Mouse (Mus musculus) kidney, postnatal 36 days (tissue): ENCODE measurements at regions not wholly inside any gene's neighbourhood (a gene's known extent, or its start where the extent isn't known, plus 50 kb on each side); places are given as distances from the start of the nearest gene placed in this dataset.
A peak's percentile ranks its signal among the peaks of the same experiment; 100 is the strongest.
"Not testable (repeated sequence)": the region's sequence is repeated elsewhere in the genome, so short reads cannot be mapped to it uniquely, and the experiment has no call there.

ENCODE experiments used
- DNase-seq, 2 experiments: peaks; one replicate each; pipeline ENCODE4 v3.0.0; 2021 to 2022; ENCODE audit warnings: mixed read lengths in 2 of 2

GRCm38 (mm10) chr8:20122067-20122925 is 219.1 kb downstream of the Gm31371 start:
- DNase-seq: peak; percentile 100

GRCm38 (mm10) chr8:20123545-20123944 is 220.4 kb downstream of the Gm31371 start:
- DNase-seq: not testable (repeated sequence)

GRCm38 (mm10) chr8:20135626-20136025 is 227.4 kb downstream of the Gm15319 start:
- DNase-seq: not testable (repeated sequence)

DNA sequence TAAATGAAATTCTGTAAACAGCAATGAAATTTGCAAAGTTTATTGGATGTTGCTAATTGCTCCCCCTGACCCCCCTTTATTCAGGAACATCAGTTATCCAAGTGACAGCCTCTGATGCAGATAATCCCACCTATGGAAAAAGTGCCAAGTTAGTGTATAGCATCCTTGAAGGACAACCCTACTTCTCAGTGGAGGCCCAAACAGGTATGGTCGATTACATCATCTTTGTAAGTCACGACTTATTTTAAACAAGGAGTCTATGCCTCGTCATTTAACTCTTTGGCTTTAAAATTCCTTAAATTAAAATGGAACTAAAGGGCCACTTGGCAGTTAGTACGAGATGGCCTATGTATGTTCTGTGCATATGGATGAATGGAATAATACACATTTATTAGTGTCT is 217.6 kb downstream of the Gm15319 start:
- not testable (repeated sequence) for DNase-seq

DNA sequence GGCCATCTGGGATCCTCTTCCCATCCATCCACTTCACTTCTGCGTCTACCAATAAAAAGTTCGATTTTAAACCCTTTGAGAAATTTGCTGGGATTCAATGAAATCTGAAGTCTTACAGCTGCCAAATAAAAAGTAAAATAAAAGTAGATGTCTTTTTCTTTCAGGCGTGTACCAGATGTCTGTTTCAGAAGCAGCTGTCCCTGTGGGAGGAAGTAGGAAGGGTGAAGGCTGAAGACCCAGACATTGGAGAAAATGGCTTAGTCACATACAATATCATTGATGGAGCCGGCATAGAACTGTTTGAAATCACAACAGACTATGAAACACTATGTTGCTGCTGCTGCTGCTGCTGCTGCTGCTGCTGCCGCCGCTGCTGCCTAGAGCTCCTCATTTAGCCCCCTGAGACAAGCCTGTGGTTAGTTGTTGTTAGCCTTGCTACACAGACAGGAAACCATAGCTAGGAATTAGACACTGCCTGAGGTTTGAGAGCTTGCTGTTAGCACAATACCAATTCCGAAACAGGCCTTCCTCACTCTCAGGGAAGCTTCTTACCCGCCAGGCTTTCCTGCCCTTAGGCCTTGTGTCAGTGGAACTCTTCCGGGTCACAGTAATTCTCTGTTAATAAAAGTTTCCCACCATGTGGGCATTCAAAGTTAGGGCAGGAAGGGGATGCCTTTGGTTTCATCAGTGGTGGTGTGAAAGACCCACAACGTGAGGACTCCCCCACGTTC is 211.5 kb downstream of the Gm15319 start:
- DNase-seq: not testable (repeated sequence)

DNA sequence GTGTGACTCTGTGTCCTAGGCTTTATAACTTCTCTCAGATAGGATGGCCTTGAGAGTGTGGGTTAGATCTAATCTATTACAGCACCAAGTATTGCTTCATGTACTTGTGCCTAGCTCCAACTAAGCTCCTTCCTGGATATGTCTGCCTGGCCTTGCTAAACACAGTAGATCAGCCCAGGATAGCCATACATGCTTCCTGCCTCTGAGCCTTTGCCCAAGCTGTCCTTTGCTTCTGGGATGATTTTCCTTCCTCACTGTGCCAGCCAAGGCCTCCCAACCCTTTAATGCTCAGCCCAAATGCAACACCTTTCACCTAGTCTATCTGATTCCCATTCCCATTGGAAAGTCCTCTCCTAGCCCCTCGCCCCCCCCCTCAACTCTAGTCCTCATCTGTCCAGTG is 208.9 kb downstream of the Gm15319 start:
- not testable (repeated sequence) for DNase-seq
